Mouse (Mus musculus) heart, embryonic 14.5 days (tissue): ENCODE measurements around the gene Tbrg4. TPM values are rescaled to one million over a fixed set of nuclear protein-coding genes. Genes with fewer than 3 reads are reported as not detected.

Experiments used
- polyA plus RNA-seq: library from polyadenylated mRNA; unstranded; fragments of >200 nt; fragmentation: Nextera tagmentation; extraction: Ambion mirVana; gene quantifications from 2 replicates; pipeline ENCODE4 v1.2.1, GENCODE M21; 2014

Gene Tbrg4
- polyA plus RNA-seq, 1 experiment from 2014 or later: 34.8 TPM

Other genes with a start within 250 kb of the Tbrg4 start
- 8.2 and 9.1 TPM in 2 replicates for gene Zmiz2, start 237.0 kb downstream of the Tbrg4 start, polyA plus RNA-seq
- gene Ppia, start 210.6 kb downstream of the Tbrg4 start, polyA plus RNA-seq: 4,253 and 4,441 TPM in 2 replicates
- gene H2afv, start 181.6 kb downstream of the Tbrg4 start, polyA plus RNA-seq: 377 and 424 TPM in 2 replicates
- 21.8 and 24.3 TPM in 2 replicates for gene Purb, start 150.2 kb downstream of the Tbrg4 start, polyA plus RNA-seq
- 0.59 and 0.77 TPM in 2 replicates for gene Myo1g, start 105.1 kb downstream of the Tbrg4 start, polyA plus RNA-seq
- gene Ccm2, start 79.2 kb downstream of the Tbrg4 start, polyA plus RNA-seq: 52.9 and 56.5 TPM in 2 replicates
- gene Nacad, start 20.0 kb downstream of the Tbrg4 start, polyA plus RNA-seq: 0.22 and 0.86 TPM in 2 replicates
- not detected in 2 replicates for gene Wap, start 12.6 kb upstream of the Tbrg4 start, polyA plus RNA-seq
- 2.3 and 3.9 TPM in 2 replicates for gene Ramp3, start 32.5 kb upstream of the Tbrg4 start, polyA plus RNA-seq
- gene Gm11983, start 211.6 kb upstream of the Tbrg4 start, polyA plus RNA-seq: not detected in 2 replicates